Mouse (Mus musculus) stomach, postnatal 0 days (tissue): Measurements from ENCODE around the gene Itprid1.

Source experiments
- CTCF ChIP-seq: IDR thresholded peaks from 2 replicates; pipeline ENCODE4 v1.5.1; 2016; ENCODE audit warnings: antibody characterized with exemption, low read depth, mild to moderate bottlenecking, moderate library complexity
- EP300 ChIP-seq: optimal IDR thresholded peaks from 2 replicates; pipeline ENCODE3; 2016; ENCODE audit warnings: antibody characterized with exemption

- TF ChIP-seq CTCF (no peak), EP300 (no peak)
Observed at GRCm38 (mm10) chr6:56027966-56028365, 191.3 kb downstream of the Itprid1 start.
